Mouse (Mus musculus) CH12.LX (cell line): ENCODE measurements at regions not wholly inside any gene's neighbourhood (a gene's known extent, or its start where the extent isn't known, plus 50 kb on each side); places are given as distances from the start of the nearest gene placed in this dataset.

Source experiments
- DNase-seq: peaks from one replicate; pipeline ENCODE4 v3.0.0-alpha.2; 2013; ENCODE audit errors: extremely low read depth
- H3K27ac ChIP-seq: 2 replicates; pipeline ENCODE4 v1.5.1; 2012; ENCODE audit warnings: low read depth, mild to moderate bottlenecking, control low read depth, moderate library complexity; ENCODE audit not compliant: insufficient read depth
- H3K27me3 ChIP-seq: replicated peaks from 2 replicates; pipeline ENCODE3; 2012; ENCODE audit warnings: inconsistent platforms
- H3K36me3 ChIP-seq, 2 experiments: replicated peaks in 1 of 2; 2 replicates each; pipeline versions ENCODE3 to v1.6.1; 2012; ENCODE audit warnings: inconsistent platforms in 1 of 2, low read length in 1 of 2, mild to moderate bottlenecking in 1 of 2, mixed read lengths in 1 of 2, moderate library complexity in 1 of 2; ENCODE audit not compliant: control insufficient read depth in 1 of 2, insufficient read depth in 1 of 2
- H3K4me1 ChIP-seq, 2 experiments: 2 replicates each; pipeline ENCODE4 v1.6.1; 2012; ENCODE audit warnings: inconsistent platforms in 1 of 2, moderate library complexity in 1 of 2; ENCODE audit not compliant: insufficient read depth in 2 of 2, control insufficient read depth in 1 of 2
- H3K4me2 ChIP-seq: 2 replicates; pipeline ENCODE4 v1.6.1; 2012; ENCODE audit warnings: low read depth, mild to moderate bottlenecking, control low read depth; ENCODE audit not compliant: poor library complexity, insufficient read depth, severe bottlenecking
- H3K4me3 ChIP-seq, 3 experiments: fragments of 150-350 bp in 1 of 3; sonication (generic) in 1 of 3; replicated peaks in 1 of 3; 2 replicates each; pipeline versions ENCODE3 to v1.5.1; 2011 to 2012; ENCODE audit warnings: low read depth in 2 of 3, low read length in 2 of 3, mild to moderate bottlenecking in 2 of 3, moderate library complexity in 2 of 3, control low read depth in 1 of 3, improper control_type of control experiment in 1 of 3, inconsistent platforms in 1 of 3, mixed read lengths in 1 of 3; ENCODE audit not compliant: poor library complexity in 1 of 3
- H3K79me2 ChIP-seq: replicated peaks from 2 replicates; pipeline ENCODE4 v1.6.1; 2012; ENCODE audit warnings: mild to moderate bottlenecking, moderate library complexity; ENCODE audit not compliant: control insufficient read depth, poor library complexity, insufficient read depth, severe bottlenecking; ENCODE audit errors: extremely low read depth
- H3K9ac ChIP-seq: 2 replicates; pipeline ENCODE4 v1.6.1; 2012; ENCODE audit warnings: low read depth, mild to moderate bottlenecking, control low read depth, moderate library complexity; ENCODE audit not compliant: insufficient read depth
- H3K9me3 ChIP-seq: replicated peaks from 2 replicates; pipeline ENCODE3; 2012; ENCODE audit warnings: low read length, inconsistent platforms, mixed read lengths
- BHLHE40 ChIP-seq: IDR thresholded peaks from 2 replicates; pipeline ENCODE4 v1.6.1; 2011; ENCODE audit warnings: mild to moderate bottlenecking, low read depth, low read length, improper control_type of control experiment
- CHD2 ChIP-seq: IDR thresholded peaks from 2 replicates; pipeline ENCODE4 v1.6.1; 2011; ENCODE audit warnings: low read length, improper control_type of control experiment
- CTCF ChIP-seq, 2 experiments: IDR thresholded peaks in 1 of 2; conservative IDR thresholded peaks in 1 of 2; 2 replicates each; pipeline ENCODE4 v1.5.1; 2011 to 2012; ENCODE audit warnings: low read depth in 2 of 2, low read length in 2 of 2, improper control_type of control experiment in 1 of 2, inconsistent platforms in 1 of 2, mild to moderate bottlenecking in 1 of 2, moderate library complexity in 1 of 2
- GABPA ChIP-seq: IDR thresholded peaks from 2 replicates; pipeline ENCODE4 v1.6.1; 2012; ENCODE audit warnings: low read depth, low read length, improper control_type of control experiment, inconsistent platforms; ENCODE audit not compliant: insufficient replicate concordance
- JUN ChIP-seq: IDR thresholded peaks from 2 replicates; pipeline ENCODE4 v1.6.1; 2011; ENCODE audit warnings: low read depth, mild to moderate bottlenecking, low read length, improper control_type of control experiment, moderate library complexity; ENCODE audit not compliant: insufficient read depth
- JUND ChIP-seq: conservative IDR thresholded peaks from 2 replicates; pipeline ENCODE4 v1.6.1; 2011; ENCODE audit warnings: low read depth, low read length, improper control_type of control experiment
- MAFK ChIP-seq: IDR thresholded peaks from 2 replicates; pipeline ENCODE4 v1.6.1; 2011; ENCODE audit warnings: low read length, improper control_type of control experiment; ENCODE audit not compliant: insufficient replicate concordance
- MAX ChIP-seq: IDR thresholded peaks from 2 replicates; pipeline ENCODE4 v1.6.1; 2011; ENCODE audit warnings: low read length, improper control_type of control experiment
- MAZ ChIP-seq: IDR thresholded peaks from 2 replicates; pipeline ENCODE4 v1.6.1; 2012; ENCODE audit warnings: low read depth, mild to moderate bottlenecking, inconsistent platforms, low read length, improper control_type of control experiment, moderate library complexity
- MEF2A ChIP-seq: IDR thresholded peaks from 2 replicates; pipeline ENCODE4 v1.6.1; 2014; ENCODE audit warnings: low read depth, mild to moderate bottlenecking, inconsistent platforms, low read length, improper control_type of control experiment, borderline replicate concordance
- MXI1 ChIP-seq: IDR thresholded peaks from 2 replicates; pipeline ENCODE4 v1.6.1; 2011; ENCODE audit warnings: mild to moderate bottlenecking, low read depth, low read length, improper control_type of control experiment
- MYC ChIP-seq: IDR thresholded peaks from 2 replicates; pipeline ENCODE4 v1.6.1; 2011; ENCODE audit warnings: low read depth, mild to moderate bottlenecking, improper control_type of control experiment, low read length
- NRF1 ChIP-seq: IDR thresholded peaks from 2 replicates; pipeline ENCODE4 v1.6.1; 2014; ENCODE audit warnings: low read depth, mild to moderate bottlenecking, inconsistent platforms, low read length, improper control_type of control experiment, moderate library complexity
- POLR2A ChIP-seq: IDR thresholded peaks from 2 replicates; pipeline ENCODE4 v1.6.1; 2011; ENCODE audit warnings: low read depth, mild to moderate bottlenecking, improper control_type of control experiment, low read length
- RAD21 ChIP-seq: IDR thresholded peaks from 2 replicates; pipeline ENCODE4 v1.6.1; 2011; ENCODE audit warnings: low read depth, mild to moderate bottlenecking, low read length, improper control_type of control experiment, moderate library complexity
- TBP ChIP-seq: conservative IDR thresholded peaks from 2 replicates; pipeline ENCODE4 v1.6.1; 2011; ENCODE audit warnings: low read depth, low read length, improper control_type of control experiment
- UBTF ChIP-seq: IDR thresholded peaks from 2 replicates; pipeline ENCODE4 v1.6.1; 2012; ENCODE audit warnings: low read depth, mild to moderate bottlenecking, inconsistent platforms, low read length, improper control_type of control experiment, moderate library complexity
- USF1 ChIP-seq: IDR thresholded peaks from 2 replicates; pipeline ENCODE4 v1.6.1; 2014; ENCODE audit warnings: low read depth, mild to moderate bottlenecking, inconsistent platforms, low read length, improper control_type of control experiment
- ZKSCAN1 ChIP-seq: IDR thresholded peaks from 2 replicates; pipeline ENCODE4 v1.6.1; 2012; ENCODE audit warnings: low read depth, inconsistent platforms, low read length, improper control_type of control experiment, borderline replicate concordance
- ZNF384 ChIP-seq: IDR thresholded peaks from 2 replicates; pipeline ENCODE4 v1.6.1; 2012; ENCODE audit warnings: low read depth, low read length, improper control_type of control experiment, inconsistent platforms
- dilution Hi-C: fragments of 300-500 bp; cut with MboI; formaldehyde crosslinking; loops from 2 replicates; pipeline ENCODE4 v1.14.3; 2020; ENCODE audit warnings: low sequenced_read_pairs; ENCODE audit not compliant: extremely low pct_unique_long_range_greater_than_20kb, extremely low pct_ligation_motif_present
- in situ Hi-C: fragments of 300-500 bp; cut with MboI; formaldehyde crosslinking; loops from 3 replicates; pipeline ENCODE4 v1.14.3; 2019; ENCODE audit warnings: low sequenced_read_pairs, low pct_ligation_motif_present, low pct_unique_long_range_greater_than_20kb, mixed read lengths

GRCm38 (mm10) chr4:54340106-54340505, 514.3 kb downstream of the Tmem38b start:
- Histone ChIP-seq H3K9ac (no peak overlapping the region), H3K4me2 (no peak overlapping the region), H3K36me3 (no peaks in the 10 kb centered on the region), H3K9me3 (no peaks in the 10 kb centered on the region), H3K27me3 (no peaks in the 10 kb centered on the region)
- in situ Hi-C loops, result no loop called here
- DNase-seq, result no peak
- no peak for TF ChIP-seq POLR2A
- no peak for TF ChIP-seq MAFK
- no peak for TF ChIP-seq CHD2
- no peak for TF ChIP-seq MAZ
- TF ChIP-seq MEF2A, result no peak
- TF ChIP-seq JUND, result no peak
- TF ChIP-seq MXI1, result no peak
- TF ChIP-seq JUN, result no peak
- TF ChIP-seq ZNF384, result no peak
- no peak for TF ChIP-seq USF1
- TF ChIP-seq CTCF (conservative IDR thresholded peaks at IDR 0.05 in 1 of 2, IDR thresholded peaks at IDR 0.05 in 1 of 2; ENCODE audit: low read depth in 2 of 2, low read length in 2 of 2), result no peak
- TF ChIP-seq NRF1, result no peak
- TF ChIP-seq, all 38 proteins: peak for 0
- dilution Hi-C loops, result no loop called here
- Histone ChIP-seq H3K27ac (no peak overlapping the region), H3K4me1 (no peaks in the 10 kb centered on the region), H3K4me3 (no peak overlapping the region), H3K79me2 (no peaks in the 10 kb centered on the region)

GRCm38 (mm10) chr4:54353657-54354390, 528.0 kb downstream of the Tmem38b start:
- DNase-seq, result no peak
- H3K4me3 ChIP-seq, result no peak overlapping the region
- no peak overlapping the region for H3K9ac ChIP-seq
- in situ Hi-C loops (no loop called here), dilution Hi-C loops (no loop called here)
- no peaks in the 10 kb centered on the region for H3K9me3 ChIP-seq
- H3K27ac ChIP-seq, result no peak overlapping the region
- no peak overlapping the region for H3K4me2 ChIP-seq
- H3K36me3 ChIP-seq, result no peaks in the 10 kb centered on the region
- no peaks in the 10 kb centered on the region for H3K27me3 ChIP-seq
- no peaks in the 10 kb centered on the region for H3K79me2 ChIP-seq
- no peak for TF ChIP-seq BHLHE40
- TF ChIP-seq MAX, result no peak
- TF ChIP-seq ZNF384, result no peak
- no peak for TF ChIP-seq ZKSCAN1
- no peak for TF ChIP-seq MEF2A
- TF ChIP-seq RAD21, result no peak
- TF ChIP-seq TBP, result no peak
- no peak for TF ChIP-seq GABPA
- no peak for TF ChIP-seq UBTF
- no peak for TF ChIP-seq MYC
- no peak for TF ChIP-seq MXI1
- TF ChIP-seq, all 38 proteins: peak for 0
- H3K4me1 ChIP-seq, result no peaks in the 10 kb centered on the region
